Mouse (Mus musculus) cerebellum, postnatal 4 days (tissue): Measurements from ENCODE around the gene Cdh13.

Experiments used
- DNase-seq, 2 experiments: peaks; one replicate each; pipeline ENCODE4 v3.0.0; 2022; ENCODE audit warnings: low spot score in 2 of 2, mixed read lengths in 1 of 2

The Cdh13 gene

DNA sequence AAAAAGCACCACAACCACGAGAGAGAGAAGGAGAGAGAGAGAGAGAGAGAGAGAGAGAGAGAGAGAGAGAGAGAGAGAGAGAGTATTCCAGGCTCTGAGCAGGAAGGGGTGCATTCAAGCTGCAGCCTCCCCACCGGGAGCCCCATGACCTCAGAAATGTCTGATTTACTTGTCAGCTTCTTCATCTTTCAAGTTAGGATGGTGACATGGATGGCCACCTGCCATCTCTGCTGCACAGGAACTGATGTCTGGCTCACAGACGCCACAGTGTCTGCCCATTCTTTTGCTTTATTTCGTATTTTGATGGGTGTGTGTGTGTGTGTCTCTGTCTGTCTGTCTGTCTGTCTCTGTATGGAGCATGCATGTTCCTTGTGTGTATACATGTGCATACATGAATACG lies 774.3 kb downstream of the Cdh13 start:
- peak in 1 of 2 experiments; percentile 12 for DNase-seq

DNA sequence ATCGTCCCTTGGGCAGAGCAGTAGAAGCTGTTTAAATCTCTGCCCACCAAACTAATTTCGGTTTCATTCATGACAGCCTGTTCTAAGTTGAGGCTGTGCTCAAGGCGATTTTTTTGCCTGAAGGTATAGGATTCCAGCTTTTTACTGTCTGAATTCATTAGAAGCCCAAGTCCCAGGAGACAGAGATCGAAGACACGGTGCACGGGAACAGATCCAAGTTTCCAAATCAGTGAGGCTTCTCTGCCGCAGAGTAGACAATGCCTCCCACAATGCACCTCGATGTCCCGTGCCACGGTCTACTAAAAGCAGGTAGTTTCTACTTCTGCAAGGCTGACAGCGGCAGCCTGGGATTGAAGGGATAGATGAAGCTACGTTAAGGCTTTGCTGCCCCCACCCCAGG lies 778.1 kb downstream of the Cdh13 start:
- DNase-seq: no peak

DNA sequence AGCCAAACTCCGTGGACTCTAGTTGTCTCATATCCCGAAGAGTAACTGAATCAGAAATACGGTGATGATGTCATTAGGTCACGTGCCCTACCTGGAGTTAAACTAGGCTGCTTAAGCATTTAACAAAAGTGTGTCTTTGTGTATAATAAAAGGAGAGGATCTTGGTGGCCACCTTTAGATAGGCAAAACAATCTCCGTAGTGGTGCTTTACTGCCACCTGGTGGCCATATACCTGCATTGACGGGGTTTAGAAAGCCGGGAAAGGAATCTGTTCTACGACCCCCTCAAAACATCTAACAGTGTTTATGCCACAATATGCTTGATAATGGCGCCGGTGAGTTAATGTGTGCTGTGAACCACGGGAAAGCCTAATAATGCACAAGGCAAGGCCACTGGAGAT lies 781.0 kb downstream of the Cdh13 start:
- DNase-seq: peak in 1 of 2 experiments; percentile 53

DNA sequence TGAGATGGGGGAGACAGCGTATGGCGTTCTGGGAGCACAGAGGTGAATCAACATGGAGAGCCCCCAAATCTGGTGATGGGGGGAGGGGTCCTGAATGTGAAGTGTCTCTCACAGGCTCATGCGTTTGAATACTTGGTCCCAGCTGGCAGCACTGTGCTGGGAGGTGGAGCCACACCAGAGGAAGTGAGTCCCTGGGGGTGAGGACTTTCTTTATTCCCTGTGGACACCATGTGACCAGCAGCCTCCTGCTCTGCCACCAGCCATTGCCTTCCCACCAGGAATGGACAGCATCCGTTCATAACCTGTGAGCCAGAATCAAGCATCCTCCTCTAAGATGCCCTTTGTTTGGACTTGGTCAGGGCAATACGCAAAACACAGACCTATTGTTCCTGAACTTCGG lies 788.8 kb downstream of the Cdh13 start:
- DNase-seq: no peak

DNA sequence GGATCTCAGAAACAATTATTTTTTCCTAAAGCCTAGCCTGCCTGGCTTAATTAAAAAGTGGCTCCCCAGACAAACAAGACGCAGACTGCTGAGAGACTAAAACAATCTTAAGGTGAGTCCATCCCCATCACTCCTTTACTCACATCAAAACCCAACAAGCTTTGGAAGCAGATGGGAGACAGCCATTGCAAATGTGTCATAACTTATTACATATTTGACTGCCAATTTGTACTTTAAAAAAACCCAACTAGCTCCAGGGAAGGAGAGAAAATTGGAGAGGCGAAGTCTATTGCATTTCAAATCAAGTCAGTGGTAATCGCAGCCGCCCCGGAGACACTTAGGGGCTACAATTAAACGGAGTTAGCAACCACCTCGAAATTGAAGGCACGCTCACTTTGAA lies 801.5 kb downstream of the Cdh13 start:
- DNase-seq: no peak

DNA sequence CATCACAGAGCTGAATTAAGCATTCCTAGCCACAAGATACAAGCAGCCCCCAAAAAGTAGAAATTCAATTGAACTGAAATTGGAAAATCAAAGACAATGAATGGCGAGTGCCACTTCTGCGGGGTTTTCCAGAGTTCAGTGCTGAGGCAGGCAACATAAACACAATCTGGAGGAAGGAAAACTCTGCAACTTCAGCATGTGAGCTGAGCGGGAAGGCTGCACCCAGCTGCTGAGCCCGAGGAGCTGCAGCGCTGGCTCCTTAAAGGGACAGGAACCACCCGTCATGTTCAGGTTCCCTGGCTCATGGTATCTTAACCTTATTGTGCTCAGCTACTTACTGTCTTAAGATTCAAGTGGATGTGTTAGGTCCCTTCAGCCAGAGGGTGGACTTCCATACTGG lies 814.7 kb downstream of the Cdh13 start:
- no peak for DNase-seq

DNA sequence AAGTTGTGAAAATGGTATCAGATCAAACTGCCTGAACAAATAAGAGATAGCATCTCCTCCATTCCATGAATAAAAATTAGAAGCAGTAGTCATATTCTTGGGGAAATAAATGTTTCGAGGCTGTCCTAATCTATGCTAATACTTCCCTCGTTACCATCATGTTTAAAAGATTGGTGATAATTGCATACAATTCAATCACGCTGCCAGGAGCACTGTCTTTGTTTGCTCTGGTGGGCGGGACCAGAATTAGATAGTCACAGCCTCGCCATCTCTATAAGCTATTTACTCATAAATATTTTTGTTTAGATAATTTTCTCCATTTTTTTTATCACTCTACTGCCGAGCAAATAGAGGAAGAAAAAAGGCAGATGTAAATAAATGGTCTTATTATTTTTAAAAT lies 819.3 kb downstream of the Cdh13 start:
- no peak for DNase-seq

DNA sequence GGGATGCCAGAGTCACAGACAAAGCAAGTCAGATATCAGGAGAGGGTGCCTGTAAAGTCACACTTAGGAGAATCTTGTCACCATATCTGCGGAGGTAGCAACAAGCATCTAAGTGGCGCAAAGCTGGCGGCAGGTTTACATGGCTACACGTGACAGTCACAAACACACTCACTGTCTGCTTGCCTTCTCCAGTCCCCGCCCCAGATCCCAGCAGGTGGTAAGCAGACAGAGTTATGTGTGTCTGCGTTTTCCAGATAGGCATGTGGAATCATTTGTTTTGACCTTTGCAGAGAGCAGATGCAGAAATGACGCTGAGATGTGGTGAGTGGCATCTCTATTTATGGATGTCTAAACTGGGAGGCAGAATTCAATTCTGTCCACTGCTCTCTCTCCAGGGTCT lies 826.1 kb downstream of the Cdh13 start:
- no peak for DNase-seq

DNA sequence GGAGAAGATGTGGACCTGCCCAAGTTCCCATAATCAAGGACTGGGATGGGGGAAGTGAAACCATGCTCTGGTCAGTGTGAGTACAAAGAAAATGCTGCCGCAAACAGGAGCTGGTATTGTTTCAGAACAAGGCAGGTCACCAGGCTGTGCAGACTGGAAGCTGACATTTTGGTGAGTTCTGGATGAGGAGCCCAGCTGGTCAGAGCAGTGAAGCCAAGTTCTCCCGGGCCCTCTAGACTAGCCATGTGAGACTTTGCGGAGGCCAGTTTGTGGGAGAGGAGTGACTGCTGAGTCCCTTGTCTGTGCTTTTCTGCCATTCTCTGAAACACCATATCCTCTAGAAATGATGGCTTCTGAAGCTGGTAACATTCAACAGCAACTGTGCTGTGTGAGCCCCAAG lies 829.3 kb downstream of the Cdh13 start:
- no peak for DNase-seq

DNA sequence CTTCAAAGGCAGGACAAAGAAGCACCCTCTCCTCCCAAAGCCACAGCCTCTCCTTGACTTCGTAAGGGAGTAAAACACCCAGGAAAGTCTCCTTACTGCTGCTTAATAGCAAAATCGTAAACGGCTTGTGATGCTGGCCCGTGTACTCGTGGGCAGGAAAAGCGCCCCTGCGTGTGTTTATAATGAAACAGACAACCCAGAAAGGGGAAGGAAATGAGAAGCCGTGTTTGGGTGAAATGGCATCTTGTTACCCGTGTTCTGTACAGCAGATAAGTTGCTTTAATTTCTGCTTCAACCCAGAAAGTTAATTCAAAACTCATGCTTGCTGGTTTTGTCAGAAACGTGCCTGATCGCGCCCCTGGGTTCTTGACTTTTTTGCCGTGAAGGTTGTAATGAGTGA lies 837.7 kb downstream of the Cdh13 start:
- no peak for DNase-seq

DNA sequence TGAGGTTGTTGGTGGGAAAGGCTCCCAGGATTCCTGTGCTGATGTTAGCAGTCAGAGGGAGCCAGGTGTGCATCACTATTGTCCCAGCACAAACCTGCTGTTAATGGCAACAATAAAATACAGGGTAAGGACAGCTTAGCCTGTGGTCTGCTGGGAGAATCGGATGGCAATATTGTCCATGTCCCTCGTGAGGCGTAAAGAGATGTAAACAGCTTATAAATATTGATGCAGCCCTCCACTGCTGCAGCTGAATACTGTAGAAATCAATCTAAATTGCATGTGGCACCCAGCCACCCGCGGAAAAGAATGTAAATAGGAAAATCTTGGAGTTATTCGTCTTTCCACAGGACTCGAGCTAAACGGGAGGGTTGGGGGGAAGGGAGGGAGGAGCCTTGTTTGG lies 844.3 kb downstream of the Cdh13 start:
- DNase-seq: no peak

DNA sequence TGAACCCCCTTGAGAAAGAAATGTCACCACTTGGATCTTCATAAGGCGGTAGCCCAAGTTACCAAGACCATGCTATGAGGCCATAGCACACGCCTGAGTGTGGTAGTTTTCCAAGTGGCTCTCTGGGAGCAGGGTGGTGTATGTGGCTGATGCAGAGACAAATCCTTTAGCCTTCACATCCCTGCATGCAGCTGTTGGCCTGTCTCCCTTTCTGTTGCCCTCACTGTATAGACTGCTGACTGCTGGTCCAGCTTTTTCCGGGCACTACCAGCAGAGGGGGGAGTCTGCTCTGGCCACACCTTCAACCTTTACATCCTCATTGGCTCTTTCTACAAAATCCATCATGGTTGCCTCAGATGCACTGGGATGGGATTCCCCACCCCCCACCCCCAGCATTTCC lies 844.7 kb downstream of the Cdh13 start:
- no peak for DNase-seq

DNA sequence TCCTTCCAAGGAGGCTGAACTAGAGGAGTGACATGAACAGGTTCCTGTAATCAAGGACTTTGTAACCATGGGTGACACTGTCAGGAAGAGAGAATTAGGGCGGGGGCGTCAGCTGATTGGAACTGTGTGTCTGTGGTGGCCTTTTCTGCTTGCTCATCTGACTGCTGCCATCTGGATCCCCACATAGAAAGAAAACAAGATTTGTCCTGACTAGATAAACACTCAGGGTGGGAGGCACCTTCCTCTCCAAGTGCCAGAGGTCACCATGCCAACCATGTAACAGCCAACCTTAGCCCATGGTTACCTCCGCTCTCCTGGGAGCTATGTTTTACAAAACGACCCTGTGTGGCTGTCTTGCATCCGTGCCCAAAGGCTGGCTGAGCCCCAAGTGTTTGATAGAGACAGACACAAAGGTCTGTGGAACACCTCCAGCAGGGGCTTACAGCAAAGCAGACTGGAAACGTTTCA lies 873.0 kb downstream of the Cdh13 start:
- peak in 1 of 2 experiments; percentile 17 for DNase-seq

DNA sequence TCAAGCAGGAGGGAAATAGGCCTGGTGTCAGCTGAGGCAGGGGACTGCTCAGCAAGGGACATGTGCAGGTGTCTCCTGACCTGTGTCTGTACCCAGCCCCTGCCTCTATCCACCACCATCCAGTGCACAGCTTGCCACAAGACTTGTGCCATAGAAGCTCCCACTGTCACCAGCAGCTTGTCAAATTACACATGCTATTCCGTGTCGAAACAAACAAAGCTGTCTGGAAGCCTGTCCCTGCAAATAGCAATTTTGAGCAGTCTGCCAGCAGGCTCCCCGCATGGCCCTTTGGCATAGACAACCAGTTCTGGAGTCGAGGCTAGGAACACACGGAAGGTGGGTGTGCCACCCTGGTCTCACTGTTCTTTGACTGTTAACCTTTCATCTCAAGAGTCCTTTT lies 875.1 kb downstream of the Cdh13 start:
- DNase-seq: peak in 1 of 2 experiments; percentile 39

DNA sequence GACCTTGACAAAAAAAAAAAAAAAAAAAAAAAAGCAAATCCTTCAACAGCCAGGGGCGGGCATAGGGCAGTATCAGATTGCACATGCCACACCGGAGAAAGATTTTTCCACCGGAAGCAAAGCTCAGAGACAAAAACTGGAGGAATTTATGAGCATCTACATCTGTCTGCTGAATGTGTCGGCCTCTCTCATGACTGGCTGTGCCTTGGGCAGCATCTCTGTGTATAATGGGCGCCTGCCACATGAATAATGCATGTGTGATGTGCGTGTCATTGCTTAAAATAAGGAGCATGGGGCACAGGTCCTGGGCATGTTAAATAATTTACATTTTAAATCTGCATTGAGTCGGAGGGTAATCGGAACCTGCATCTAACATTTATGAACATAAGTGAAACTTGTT lies 876.3 kb downstream of the Cdh13 start:
- DNase-seq: no peak

DNA sequence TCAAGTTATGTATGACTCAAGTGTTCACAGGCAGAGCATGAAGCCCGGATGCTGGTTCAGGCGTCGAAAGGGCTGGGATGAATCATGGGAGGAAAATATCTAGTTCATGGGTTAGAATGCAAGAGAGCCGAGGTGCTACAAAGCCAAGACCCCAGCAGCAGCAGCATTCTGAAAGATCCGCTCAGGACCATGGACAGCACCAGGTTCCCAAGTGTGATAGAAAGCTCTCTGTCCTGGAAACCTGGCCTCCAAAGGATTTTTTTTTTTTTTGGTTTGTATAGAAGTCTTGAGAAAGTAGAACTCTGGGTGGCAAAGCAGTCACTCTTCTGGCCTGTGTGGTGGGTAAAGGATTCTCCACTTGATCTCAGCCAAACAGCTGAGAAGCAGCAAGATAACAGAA lies 880.5 kb downstream of the Cdh13 start:
- DNase-seq: no peak

DNA sequence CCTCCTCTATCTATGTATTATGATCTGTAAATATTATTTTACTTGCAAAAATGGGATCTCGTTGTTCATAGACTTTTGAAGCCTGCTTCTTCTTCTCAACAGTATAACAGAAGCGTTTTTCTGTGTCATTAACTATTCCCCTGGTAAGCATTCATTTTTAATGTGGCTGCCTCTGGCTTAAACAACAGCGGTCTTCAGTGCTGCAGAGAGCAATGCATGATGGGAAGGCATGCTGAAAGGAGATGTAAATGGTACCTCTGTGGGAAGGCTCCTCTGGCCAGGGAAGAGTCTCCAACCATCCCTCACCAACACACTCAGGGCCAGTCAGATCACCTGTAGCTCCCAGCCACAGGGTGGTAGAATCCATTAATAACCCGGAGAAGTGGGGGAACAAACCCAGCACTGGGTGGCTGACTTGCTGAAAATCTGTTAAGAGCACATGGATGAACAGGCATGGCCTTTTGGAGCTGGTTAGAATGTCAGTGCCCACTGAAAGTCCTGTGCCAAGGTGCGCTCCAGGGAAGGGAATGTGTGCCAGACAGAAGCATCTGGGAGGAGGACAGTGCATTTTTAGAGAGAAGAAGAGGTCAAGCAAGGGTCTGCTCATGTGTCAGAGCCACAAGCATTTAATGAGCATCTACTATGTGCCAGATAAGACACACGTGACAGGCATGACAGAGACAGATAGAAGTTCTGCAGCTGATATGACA lies 893.8 kb downstream of the Cdh13 start:
- DNase-seq: peak in 1 of 2 experiments; percentile 36

DNA sequence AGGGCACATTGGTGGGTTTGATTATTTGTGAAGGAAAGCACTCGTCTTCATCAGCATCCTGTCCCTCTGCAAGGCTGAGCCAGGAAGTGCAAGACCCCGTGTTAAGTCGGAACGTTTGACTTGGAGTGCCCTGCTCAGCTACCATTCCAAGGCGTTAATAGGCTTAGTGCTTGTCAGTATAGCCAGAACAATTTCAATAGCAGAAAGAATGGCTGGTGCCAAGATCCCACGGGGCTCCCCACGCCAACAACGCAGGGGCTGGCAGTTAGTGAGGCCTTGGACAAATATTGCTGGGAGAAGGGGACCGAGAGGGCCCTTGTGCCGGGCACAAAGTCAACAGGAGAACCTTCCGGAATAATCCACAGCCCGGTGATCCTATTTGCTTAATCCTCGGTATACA lies 897.1 kb downstream of the Cdh13 start:
- DNase-seq: peak in 1 of 2 experiments; percentile 47

DNA sequence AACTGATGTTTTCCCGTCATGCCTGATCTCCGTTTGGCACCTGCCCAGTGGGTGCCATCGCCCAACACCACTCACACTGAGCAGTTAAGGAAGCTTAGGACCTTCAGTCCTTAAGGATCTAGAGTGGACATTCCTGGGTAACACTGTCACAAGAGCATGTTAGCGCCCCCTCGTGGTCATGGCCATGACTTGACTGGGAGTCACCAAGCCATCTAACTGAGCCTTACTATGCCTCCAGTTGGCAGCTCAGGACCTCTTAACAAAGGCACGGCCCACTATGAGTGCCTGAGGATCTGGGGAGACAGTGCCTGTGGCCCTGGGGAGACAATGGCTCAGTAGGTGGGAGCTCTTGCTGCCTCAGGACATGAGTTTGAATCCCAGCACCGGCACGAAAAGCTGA lies 912.2 kb downstream of the Cdh13 start:
- DNase-seq: peak in 1 of 2 experiments; percentile 39

DNA sequence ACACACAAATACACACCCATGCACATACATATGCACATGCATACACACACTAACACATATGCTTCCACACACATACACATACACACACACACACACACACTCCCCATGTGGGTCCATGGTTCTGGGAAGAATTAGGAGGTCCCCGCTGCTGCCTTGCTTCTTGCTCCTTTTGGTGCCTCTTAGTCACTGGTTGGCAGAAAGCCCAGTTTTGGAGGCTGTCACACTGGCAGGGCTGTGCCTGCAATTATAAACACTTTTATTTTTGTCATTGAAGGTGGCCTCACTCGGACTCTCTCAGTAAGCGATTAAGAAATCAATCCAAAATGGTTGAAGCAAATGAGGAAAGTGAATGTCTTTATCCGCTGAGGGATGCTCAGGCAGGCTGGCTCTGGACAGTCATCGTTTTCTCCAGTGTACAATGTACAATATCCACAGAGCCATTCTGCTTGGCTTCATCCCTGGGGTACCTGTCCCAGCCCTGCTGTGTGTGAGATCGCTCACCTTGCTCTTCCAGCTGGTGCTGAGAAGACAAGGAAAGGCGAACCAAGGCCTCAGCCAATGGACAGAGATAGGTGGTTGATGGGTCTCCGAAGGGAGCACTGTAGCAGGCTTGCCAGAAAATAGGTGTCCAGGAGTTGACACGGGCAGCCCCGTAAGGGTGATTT lies 913.1 kb downstream of the Cdh13 start:
- peak in 1 of 2 experiments; percentile 36 for DNase-seq

DNA sequence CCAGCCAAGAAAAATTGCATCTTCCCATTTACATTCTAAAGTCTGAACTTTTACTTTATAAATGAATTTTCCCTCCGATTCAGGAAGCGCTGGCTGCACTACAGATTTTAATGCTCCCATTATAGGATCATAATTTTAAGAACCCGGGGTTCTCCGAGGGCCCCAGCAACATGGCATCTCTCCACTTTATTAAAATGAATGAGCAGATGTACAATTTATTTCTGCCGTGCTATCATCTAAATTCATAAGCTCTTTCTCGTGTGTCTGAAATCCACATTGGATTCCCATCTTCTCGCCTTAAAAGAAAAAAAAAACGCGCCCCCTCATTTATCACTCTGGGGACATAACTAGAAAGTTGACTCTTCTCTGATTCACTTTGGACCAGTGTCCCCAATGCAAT lies 925.0 kb downstream of the Cdh13 start:
- no peak for DNase-seq

DNA sequence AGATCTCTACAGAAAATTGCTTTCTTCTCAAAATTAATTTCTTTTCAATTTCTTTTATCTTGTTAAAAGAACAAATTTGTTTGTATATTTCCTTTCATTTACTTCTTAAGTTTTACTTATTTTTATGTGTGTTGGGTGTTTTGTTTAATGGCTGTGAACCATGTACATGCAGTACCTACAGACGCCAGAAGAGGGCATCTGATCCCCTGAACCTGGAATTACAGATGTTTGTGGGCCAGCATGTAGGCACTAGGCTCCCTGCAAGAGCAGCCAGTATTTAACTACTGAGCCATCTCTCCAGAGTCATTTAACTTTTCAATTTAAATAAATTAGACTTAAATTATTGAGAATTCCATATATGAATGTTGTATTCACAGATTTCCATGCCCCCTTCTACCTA lies 941.0 kb downstream of the Cdh13 start:
- peak in 1 of 2 experiments; percentile 23 for DNase-seq

DNA sequence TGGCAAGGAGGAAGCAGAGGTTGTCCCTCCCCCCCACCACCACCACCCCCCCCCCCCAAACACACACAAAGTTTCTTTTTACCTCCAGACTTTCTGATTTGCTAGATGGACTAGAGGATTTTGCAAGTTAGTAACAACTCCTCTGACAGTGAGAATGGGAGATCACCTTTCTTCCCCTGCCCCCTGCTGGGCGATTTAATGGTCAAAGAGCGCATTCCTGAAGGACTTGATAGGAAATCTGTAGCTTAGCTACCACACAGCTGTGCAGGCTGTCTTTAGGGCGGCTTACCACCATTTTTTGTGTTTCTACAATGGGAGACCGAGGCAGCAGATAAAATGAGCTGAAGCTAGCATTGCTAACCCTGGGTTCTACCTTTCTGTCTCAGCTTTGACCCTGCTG lies 961.6 kb downstream of the Cdh13 start:
- no peak for DNase-seq
